Mouse (Mus musculus) CH12.LX (cell line): ENCODE data around the gene Fbxo22. TPM values are rescaled to one million over a fixed set of nuclear protein-coding genes. Genes with fewer than 3 reads are reported as not detected.

Experiments used
- DNase-seq: peaks from one replicate; pipeline ENCODE4 v3.0.0-alpha.2; 2013; ENCODE audit errors: extremely low read depth
- H3K27ac ChIP-seq: 2 replicates; pipeline ENCODE4 v1.5.1; 2012; ENCODE audit warnings: low read depth, mild to moderate bottlenecking, control low read depth, moderate library complexity; ENCODE audit not compliant: insufficient read depth
- H3K27me3 ChIP-seq: replicated peaks from 2 replicates; pipeline ENCODE3; 2012; ENCODE audit warnings: inconsistent platforms
- H3K36me3 ChIP-seq, 2 experiments: replicated peaks in 1 of 2; 2 replicates each; pipeline versions ENCODE3 to v1.6.1; 2012; ENCODE audit warnings: inconsistent platforms in 1 of 2, low read length in 1 of 2, mild to moderate bottlenecking in 1 of 2, mixed read lengths in 1 of 2, moderate library complexity in 1 of 2; ENCODE audit not compliant: control insufficient read depth in 1 of 2, insufficient read depth in 1 of 2
- H3K4me1 ChIP-seq, 2 experiments: 2 replicates each; pipeline ENCODE4 v1.6.1; 2012; ENCODE audit warnings: inconsistent platforms in 1 of 2, moderate library complexity in 1 of 2; ENCODE audit not compliant: insufficient read depth in 2 of 2, control insufficient read depth in 1 of 2
- H3K4me2 ChIP-seq: 2 replicates; pipeline ENCODE4 v1.6.1; 2012; ENCODE audit warnings: low read depth, mild to moderate bottlenecking, control low read depth; ENCODE audit not compliant: poor library complexity, insufficient read depth, severe bottlenecking
- H3K4me3 ChIP-seq, 3 experiments: fragments of 150-350 bp in 1 of 3; sonication (generic) in 1 of 3; replicated peaks in 1 of 3; 2 replicates each; pipeline versions ENCODE3 to v1.5.1; 2011 to 2012; ENCODE audit warnings: low read depth in 2 of 3, low read length in 2 of 3, mild to moderate bottlenecking in 2 of 3, moderate library complexity in 2 of 3, control low read depth in 1 of 3, improper control_type of control experiment in 1 of 3, inconsistent platforms in 1 of 3, mixed read lengths in 1 of 3; ENCODE audit not compliant: poor library complexity in 1 of 3
- H3K79me2 ChIP-seq: replicated peaks from 2 replicates; pipeline ENCODE4 v1.6.1; 2012; ENCODE audit warnings: mild to moderate bottlenecking, moderate library complexity; ENCODE audit not compliant: control insufficient read depth, poor library complexity, insufficient read depth, severe bottlenecking; ENCODE audit errors: extremely low read depth
- H3K9ac ChIP-seq: 2 replicates; pipeline ENCODE4 v1.6.1; 2012; ENCODE audit warnings: low read depth, mild to moderate bottlenecking, control low read depth, moderate library complexity; ENCODE audit not compliant: insufficient read depth
- H3K9me3 ChIP-seq: replicated peaks from 2 replicates; pipeline ENCODE3; 2012; ENCODE audit warnings: low read length, inconsistent platforms, mixed read lengths
- BHLHE40 ChIP-seq: IDR thresholded peaks from 2 replicates; pipeline ENCODE4 v1.6.1; 2011; ENCODE audit warnings: mild to moderate bottlenecking, low read depth, low read length, improper control_type of control experiment
- CHD2 ChIP-seq: IDR thresholded peaks from 2 replicates; pipeline ENCODE4 v1.6.1; 2011; ENCODE audit warnings: low read length, improper control_type of control experiment
- CTCF ChIP-seq, 2 experiments: IDR thresholded peaks in 1 of 2; conservative IDR thresholded peaks in 1 of 2; 2 replicates each; pipeline ENCODE4 v1.5.1; 2011 to 2012; ENCODE audit warnings: low read depth in 2 of 2, low read length in 2 of 2, improper control_type of control experiment in 1 of 2, inconsistent platforms in 1 of 2, mild to moderate bottlenecking in 1 of 2, moderate library complexity in 1 of 2
- E2F4 ChIP-seq: IDR thresholded peaks from 2 replicates; pipeline ENCODE4 v1.6.1; 2011; ENCODE audit warnings: low read depth, low read length, improper control_type of control experiment; ENCODE audit not compliant: insufficient replicate concordance
- ELF1 ChIP-seq: IDR thresholded peaks from 2 replicates; pipeline ENCODE4 v1.6.1; 2014; ENCODE audit warnings: low read depth, mild to moderate bottlenecking, inconsistent platforms, low read length, improper control_type of control experiment
- EP300 ChIP-seq: IDR thresholded peaks from 2 replicates; pipeline ENCODE4 v1.6.1; 2011; ENCODE audit warnings: low read length, improper control_type of control experiment
- ETS1 ChIP-seq: conservative IDR thresholded peaks from 2 replicates; pipeline ENCODE4 v1.6.1; 2012; ENCODE audit warnings: low read depth, mild to moderate bottlenecking, inconsistent platforms, low read length, improper control_type of control experiment, moderate library complexity
- KAT2A ChIP-seq: IDR thresholded peaks from 2 replicates; pipeline ENCODE4 v1.6.1; 2012; ENCODE audit warnings: low read length, improper control_type of control experiment, inconsistent platforms; ENCODE audit not compliant: insufficient replicate concordance
- MAZ ChIP-seq: IDR thresholded peaks from 2 replicates; pipeline ENCODE4 v1.6.1; 2012; ENCODE audit warnings: low read depth, mild to moderate bottlenecking, inconsistent platforms, low read length, improper control_type of control experiment, moderate library complexity
- SMC3 ChIP-seq: IDR thresholded peaks from 2 replicates; pipeline ENCODE4 v1.6.1; 2011; ENCODE audit warnings: low read depth, low read length, improper control_type of control experiment
- TCF12 ChIP-seq: IDR thresholded peaks from 2 replicates; pipeline ENCODE4 v1.6.1; 2014; ENCODE audit warnings: low read depth, mild to moderate bottlenecking, inconsistent platforms, low read length, improper control_type of control experiment
- USF2 ChIP-seq: conservative IDR thresholded peaks from 2 replicates; pipeline ENCODE4 v1.6.1; 2011; ENCODE audit warnings: low read depth, low read length, improper control_type of control experiment
- ZC3H11A ChIP-seq: IDR thresholded peaks from 2 replicates; pipeline ENCODE4 v1.6.1; 2012; ENCODE audit warnings: low read depth, mild to moderate bottlenecking, inconsistent platforms, low read length, improper control_type of control experiment
- ZMIZ1 ChIP-seq: IDR thresholded peaks from 2 replicates; pipeline ENCODE4 v1.6.1; 2012; ENCODE audit warnings: low read depth, mild to moderate bottlenecking, inconsistent platforms, low read length, improper control_type of control experiment
- ZNF384 ChIP-seq: IDR thresholded peaks from 2 replicates; pipeline ENCODE4 v1.6.1; 2012; ENCODE audit warnings: low read depth, low read length, improper control_type of control experiment, inconsistent platforms
- dilution Hi-C: fragments of 300-500 bp; cut with MboI; formaldehyde crosslinking; loops from 2 replicates; pipeline ENCODE4 v1.14.3; 2020; ENCODE audit warnings: low sequenced_read_pairs; ENCODE audit not compliant: extremely low pct_unique_long_range_greater_than_20kb, extremely low pct_ligation_motif_present
- in situ Hi-C: fragments of 300-500 bp; cut with MboI; formaldehyde crosslinking; loops from 3 replicates; pipeline ENCODE4 v1.14.3; 2019; ENCODE audit warnings: low sequenced_read_pairs, low pct_ligation_motif_present, low pct_unique_long_range_greater_than_20kb, mixed read lengths
- polyA plus RNA-seq: library from polyadenylated mRNA; unstranded; fragments of >175 nt; gene quantifications from 2 replicates; pipeline ENCODE4 v1.2.1, GENCODE M21; 2012; ENCODE audit warnings: low read depth; ENCODE audit not compliant: insufficient read length
- total RNA-seq, 2 experiments: library from RNA; depleted of rRNA; stranded (reverse); fragments of 300-350 nt in 1 of 2; fragments of >200 nt in 1 of 2; gene quantifications; 2 replicates each; pipeline ENCODE4 v1.2.3; 2012 to 2014

The Fbxo22 gene
- total and polyA plus RNA-seq, 3 experiments: 21.4 to 41.8 (median 38.5) TPM

DNA sequence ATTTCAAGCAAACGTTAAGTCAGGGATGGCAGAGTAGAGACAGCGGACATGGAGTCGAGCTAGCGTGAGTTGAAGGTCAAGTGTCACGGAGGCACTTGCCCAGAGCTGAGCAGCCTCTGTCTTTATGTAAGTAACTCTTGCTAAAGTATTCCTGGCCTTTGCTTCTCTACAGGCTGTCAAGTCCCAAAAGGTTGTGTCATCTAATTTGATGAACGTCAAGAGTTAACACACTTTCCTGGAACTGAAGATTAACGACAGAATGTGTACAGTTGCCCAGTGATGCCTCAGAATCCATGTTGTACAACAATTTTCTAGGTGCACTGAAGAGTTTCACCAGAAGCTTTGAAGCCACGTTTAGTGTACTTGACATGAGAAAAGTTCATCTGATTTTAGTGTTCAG lies 37.7 kb downstream of the Fbxo22 start:
- in situ Hi-C loops: no loop called here
- H3K4me1 ChIP-seq: peaks cover 2 to 4% of the 10 kb centered on the region in 2 experiments; a peak in 3 of 4 replicates
- dilution Hi-C loops: no loop called here

DNA sequence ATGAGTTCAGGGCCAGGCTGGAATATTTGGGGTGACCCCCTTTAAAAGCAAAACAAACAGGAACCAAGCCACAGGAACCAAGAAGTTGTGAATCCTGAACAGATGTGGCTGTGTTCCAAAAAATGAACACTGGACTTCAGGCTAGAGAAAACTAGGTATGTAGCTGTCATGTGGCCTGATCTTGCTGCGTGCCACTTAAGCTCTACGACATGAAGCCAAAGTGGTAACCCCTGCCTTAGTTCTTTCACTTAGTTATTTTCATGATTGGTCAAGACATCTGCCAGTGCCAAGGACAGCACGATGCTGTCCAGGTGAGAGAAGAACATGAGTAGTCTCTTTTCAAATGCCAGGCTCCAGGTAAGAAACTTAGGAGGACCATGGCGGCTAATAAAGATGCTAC lies 38.2 kb downstream of the Fbxo22 start:
- dilution Hi-C loops (no loop called here), in situ Hi-C loops (no loop called here)
- Histone ChIP-seq H3K9ac (no peak overlapping the region), H3K79me2 (no peaks in the 10 kb centered on the region), H3K9me3 (no peaks in the 10 kb centered on the region), H3K4me3 (no peak overlapping the region), H3K27ac (no peak overlapping the region), H3K4me1 (no peaks in the 10 kb centered on the region; a peak in 1 of 4 replicates), H3K4me2 (no peak overlapping the region), H3K27me3 (peaks cover 2% of the 10 kb centered on the region), H3K36me3 (no peaks in the 10 kb centered on the region)
- no peak for TF ChIP-seq TCF12
- TF ChIP-seq SMC3: no peak
- no peak for TF ChIP-seq ETS1
- no peak for TF ChIP-seq ZNF384
- no peak for TF ChIP-seq E2F4
- no peak for TF ChIP-seq CTCF (conservative IDR thresholded peaks at IDR 0.05 in 1 of 2, IDR thresholded peaks at IDR 0.05 in 1 of 2; ENCODE audit: low read depth in 2 of 2, low read length in 2 of 2)
- DNase-seq: no peak

More for the DNA sequence above, 37.7 kb downstream of the Fbxo22 start:
- TF ChIP-seq ETS1 (no peak), MAZ (no peak), ZC3H11A (no peak), KAT2A (no peak), ELF1 (no peak), ZMIZ1 (no peak), USF2 (no peak), BHLHE40 (no peak), CHD2 (no peak), EP300 (no peak), E2F4 (no peak)
- no peaks in the 10 kb centered on the region for H3K36me3 ChIP-seq
- no peak overlapping the region for H3K9ac ChIP-seq
- no peak overlapping the region for H3K27ac ChIP-seq
- no peak overlapping the region for H3K4me2 ChIP-seq
- no peak overlapping the region for H3K4me3 ChIP-seq
- no peaks in the 10 kb centered on the region for H3K79me2 ChIP-seq
- H3K27me3 ChIP-seq: peaks cover 2% of the 10 kb centered on the region
- DNase-seq: no peak
- H3K9me3 ChIP-seq: no peaks in the 10 kb centered on the region
